Mouse (Mus musculus): ENCODE results near the gene Arhgap25. TPM values are rescaled to one million over a fixed set of nuclear protein-coding genes. Genes with fewer than 3 reads are reported as not detected.
"Not testable (repeated sequence)": the region's sequence is repeated elsewhere in the genome, so short reads cannot be mapped to it uniquely, and the experiment has no call there.

Gene Arhgap25
- polyA plus RNA-seq, 1 experiment from 2014 or later: 3.6 TPM

GRCm38 (mm10) chr6:87527846-87528557 is 5.1 kb downstream of the Arhgap25 start:
- no peaks in the 10 kb centered on the region for H3K9me3 ChIP-seq
- 0 out of 2 replicates have a peak, but pooled peaks cover 6% of the 10 kb centered on the region for H3K4me1 ChIP-seq (replicated peaks)
- H3K27ac ChIP-seq: no peak overlapping the region
- WGBS: 90% methylated on average over 6 of the region's 6 CpGs
- H3K27me3 ChIP-seq (ENCODE audit: insufficient read depth, poor library complexity, severe bottlenecking): no peaks in the 10 kb centered on the region
- H3K4me3 ChIP-seq: no peak overlapping the region
- no peaks in the 10 kb centered on the region for H3K36me3 ChIP-seq
- no peak for DNase-seq (ENCODE audit: low spot score)

- 84% methylated on average over 4 of the region's 4 CpGs for WGBS
Observed at GRCm38 (mm10) chr6:87527366-87527765, 5.7 kb downstream of the Arhgap25 start.

GRCm38 (mm10) chr6:87525126-87525525 is 7.9 kb downstream of the Arhgap25 start:
- 0 out of 2 replicates have a peak, but pooled peaks cover 6% of the 10 kb centered on the region for H3K4me1 ChIP-seq (replicated peaks)
- WGBS: 95% methylated on average over 10 of the region's 10 CpGs
- no peak overlapping the region for H3K27ac ChIP-seq
- H3K4me3 ChIP-seq: no peak overlapping the region
- H3K9me3 ChIP-seq: no peaks in the 10 kb centered on the region
- H3K27me3 ChIP-seq (ENCODE audit: insufficient read depth, poor library complexity, severe bottlenecking): no peaks in the 10 kb centered on the region
- DNase-seq (ENCODE audit: low spot score): no peak
- H3K36me3 ChIP-seq: no peaks in the 10 kb centered on the region

More at GRCm38 (mm10) chr6:87527366-87527765, 5.7 kb downstream of the Arhgap25 start:
- 0 out of 2 replicates have a peak, but pooled peaks cover 6% of the 10 kb centered on the region for H3K4me1 ChIP-seq (replicated peaks)
- H3K27me3 ChIP-seq (ENCODE audit: insufficient read depth, poor library complexity, severe bottlenecking): no peaks in the 10 kb centered on the region
- H3K9me3 ChIP-seq: no peaks in the 10 kb centered on the region
- H3K36me3 ChIP-seq: no peaks in the 10 kb centered on the region
- DNase-seq (ENCODE audit: low spot score): no peak
- H3K27ac ChIP-seq: no peak overlapping the region
- no peak overlapping the region for H3K4me3 ChIP-seq

GRCm38 (mm10) chr6:87524281-87524680 is 8.8 kb downstream of the Arhgap25 start:
- no peaks in the 10 kb centered on the region for H3K36me3 ChIP-seq
- H3K27ac ChIP-seq: no peak overlapping the region
- 0 out of 2 replicates have a peak, but pooled peaks cover 6% of the 10 kb centered on the region for H3K4me1 ChIP-seq (replicated peaks)
- no peaks in the 10 kb centered on the region for H3K9me3 ChIP-seq
- H3K27me3 ChIP-seq (ENCODE audit: insufficient read depth, poor library complexity, severe bottlenecking): no peaks in the 10 kb centered on the region
- 95% methylated on average over 4 of the region's 4 CpGs for WGBS
- H3K4me3 ChIP-seq: no peak overlapping the region
- no peak for DNase-seq (ENCODE audit: low spot score)

GRCm38 (mm10) chr6:87523736-87524135 is 9.3 kb downstream of the Arhgap25 start:
- H3K27me3 ChIP-seq (ENCODE audit: insufficient read depth, poor library complexity, severe bottlenecking): no peaks in the 10 kb centered on the region
- H3K36me3 ChIP-seq: no peaks in the 10 kb centered on the region
- no peak overlapping the region for H3K27ac ChIP-seq
- 0 out of 2 replicates have a peak, but pooled peaks cover 6% of the 10 kb centered on the region for H3K4me1 ChIP-seq (replicated peaks)
- 67% methylated on average over 7 of the region's 7 CpGs for WGBS
- H3K4me3 ChIP-seq: no peak overlapping the region
- no peaks in the 10 kb centered on the region for H3K9me3 ChIP-seq
- DNase-seq (ENCODE audit: low spot score): no peak

GRCm38 (mm10) chr6:87523085-87523484 is 10.0 kb downstream of the Arhgap25 start:
- Histone ChIP-seq H3K9me3 (no peaks in the 10 kb centered on the region), H3K27me3 (ENCODE audit: insufficient read depth, poor library complexity, severe bottlenecking) (no peaks in the 10 kb centered on the region), H3K36me3 (no peaks in the 10 kb centered on the region), H3K27ac (no peak overlapping the region), H3K4me3 (no peak overlapping the region), H3K4me1 (replicated peaks) (0 out of 2 replicates have a peak, but pooled peaks cover 6% of the 10 kb centered on the region)
- 89% methylated on average over 2 of the region's 2 CpGs for WGBS
- no peak for DNase-seq (ENCODE audit: low spot score)

GRCm38 (mm10) chr6:87522236-87522635 is 10.8 kb downstream of the Arhgap25 start:
- no peak for DNase-seq (ENCODE audit: low spot score)
- 0 out of 2 replicates have a peak, but pooled peaks cover 3% of the 10 kb centered on the region for H3K9me3 ChIP-seq
- WGBS: 34% methylated on average over 3 of the region's 3 CpGs
- H3K27ac ChIP-seq: no peak overlapping the region
- H3K36me3 ChIP-seq: no peaks in the 10 kb centered on the region
- no peak overlapping the region for H3K4me3 ChIP-seq
- H3K4me1 ChIP-seq (replicated peaks): 0 out of 2 replicates have a peak, but pooled peaks cover 6% of the 10 kb centered on the region
- H3K27me3 ChIP-seq (ENCODE audit: insufficient read depth, poor library complexity, severe bottlenecking): no peaks in the 10 kb centered on the region

GRCm38 (mm10) chr6:87521705-87522104 is 11.4 kb downstream of the Arhgap25 start:
- not testable (repeated sequence) for DNase-seq (ENCODE audit: low spot score); H3K27ac ChIP-seq; H3K27me3 ChIP-seq (ENCODE audit: insufficient read depth, poor library complexity, severe bottlenecking); H3K9me3 ChIP-seq; H3K4me1 ChIP-seq (replicated peaks); H3K4me3 ChIP-seq; H3K36me3 ChIP-seq
- 87% methylated on average over 6 of the region's 6 CpGs for WGBS

GRCm38 (mm10) chr6:87520572-87520971 is 12.5 kb downstream of the Arhgap25 start:
- Histone ChIP-seq H3K4me3 (no peak overlapping the region), H3K36me3 (no peaks in the 10 kb centered on the region), H3K27ac (no peak overlapping the region), H3K27me3 (ENCODE audit: insufficient read depth, poor library complexity, severe bottlenecking) (no peaks in the 10 kb centered on the region), H3K9me3 (0 out of 2 replicates have a peak, but pooled peaks cover 3% of the 10 kb centered on the region), H3K4me1 (replicated peaks) (0 out of 2 replicates have a peak, but pooled peaks cover 6% of the 10 kb centered on the region)
- 89% methylated on average over 8 of the region's 8 CpGs for WGBS
- DNase-seq (ENCODE audit: low spot score): no peak

GRCm38 (mm10) chr6:87519809-87520208 is 13.2 kb downstream of the Arhgap25 start:
- no peak for DNase-seq (ENCODE audit: low spot score)
- 0 out of 2 replicates have a peak, but pooled peaks cover 6% of the 10 kb centered on the region for H3K4me1 ChIP-seq (replicated peaks)
- H3K4me3 ChIP-seq: no peak overlapping the region
- H3K27me3 ChIP-seq (ENCODE audit: insufficient read depth, poor library complexity, severe bottlenecking): no peaks in the 10 kb centered on the region
- H3K9me3 ChIP-seq: 0 out of 2 replicates have a peak, but pooled peaks cover 3% of the 10 kb centered on the region
- H3K27ac ChIP-seq: no peak overlapping the region
- 90% methylated on average over 11 of the region's 11 CpGs for WGBS
- no peaks in the 10 kb centered on the region for H3K36me3 ChIP-seq

- 0 out of 2 replicates have a peak, but pooled peaks cover 3% of the 10 kb centered on the region for H3K9me3 ChIP-seq
- 95% methylated on average over 10 of the region's 10 CpGs for WGBS
- H3K4me3 ChIP-seq: no peak overlapping the region
- H3K36me3 ChIP-seq: no peaks in the 10 kb centered on the region
- H3K27ac ChIP-seq: no peak overlapping the region
- H3K27me3 ChIP-seq (ENCODE audit: insufficient read depth, poor library complexity, severe bottlenecking): no peaks in the 10 kb centered on the region
- DNase-seq (ENCODE audit: low spot score): no peak
- H3K4me1 ChIP-seq (replicated peaks): 0 out of 2 replicates have a peak, but pooled peaks cover under 1% of the 10 kb centered on the region
Observed at GRCm38 (mm10) chr6:87518622-87519021, 14.4 kb downstream of the Arhgap25 start.

- Histone ChIP-seq H3K4me1 (replicated peaks) (no peaks in the 10 kb centered on the region), H3K4me3 (no peak overlapping the region), H3K27ac (no peak overlapping the region), H3K36me3 (no peaks in the 10 kb centered on the region), H3K27me3 (ENCODE audit: insufficient read depth, poor library complexity, severe bottlenecking) (no peaks in the 10 kb centered on the region), H3K9me3 (0 out of 2 replicates have a peak, but pooled peaks cover 3% of the 10 kb centered on the region)
- WGBS: 86% methylated on average over 4 of the region's 4 CpGs
- DNase-seq (ENCODE audit: low spot score): no peak
Observed at GRCm38 (mm10) chr6:87517753-87518409, 15.2 kb downstream of the Arhgap25 start.

- Histone ChIP-seq H3K36me3 (no peaks in the 10 kb centered on the region), H3K4me1 (replicated peaks) (no peaks in the 10 kb centered on the region), H3K27me3 (ENCODE audit: insufficient read depth, poor library complexity, severe bottlenecking) (no peaks in the 10 kb centered on the region), H3K27ac (no peak overlapping the region), H3K4me3 (no peak overlapping the region), H3K9me3 (0 out of 2 replicates have a peak, but pooled peaks cover 3% of the 10 kb centered on the region)
- 83% methylated on average over 4 of the region's 4 CpGs for WGBS
- DNase-seq (ENCODE audit: low spot score): no peak
Observed at GRCm38 (mm10) chr6:87514321-87514720, 18.7 kb downstream of the Arhgap25 start.
